Mouse (Mus musculus) lung, postnatal 25 days (tissue): ENCODE results near the gene Rbfox3.

Experiments
- DNase-seq: peaks from one replicate; pipeline ENCODE4 v3.0.0; 2022; ENCODE audit warnings: low spot score

Rbfox3 gene

DNA sequence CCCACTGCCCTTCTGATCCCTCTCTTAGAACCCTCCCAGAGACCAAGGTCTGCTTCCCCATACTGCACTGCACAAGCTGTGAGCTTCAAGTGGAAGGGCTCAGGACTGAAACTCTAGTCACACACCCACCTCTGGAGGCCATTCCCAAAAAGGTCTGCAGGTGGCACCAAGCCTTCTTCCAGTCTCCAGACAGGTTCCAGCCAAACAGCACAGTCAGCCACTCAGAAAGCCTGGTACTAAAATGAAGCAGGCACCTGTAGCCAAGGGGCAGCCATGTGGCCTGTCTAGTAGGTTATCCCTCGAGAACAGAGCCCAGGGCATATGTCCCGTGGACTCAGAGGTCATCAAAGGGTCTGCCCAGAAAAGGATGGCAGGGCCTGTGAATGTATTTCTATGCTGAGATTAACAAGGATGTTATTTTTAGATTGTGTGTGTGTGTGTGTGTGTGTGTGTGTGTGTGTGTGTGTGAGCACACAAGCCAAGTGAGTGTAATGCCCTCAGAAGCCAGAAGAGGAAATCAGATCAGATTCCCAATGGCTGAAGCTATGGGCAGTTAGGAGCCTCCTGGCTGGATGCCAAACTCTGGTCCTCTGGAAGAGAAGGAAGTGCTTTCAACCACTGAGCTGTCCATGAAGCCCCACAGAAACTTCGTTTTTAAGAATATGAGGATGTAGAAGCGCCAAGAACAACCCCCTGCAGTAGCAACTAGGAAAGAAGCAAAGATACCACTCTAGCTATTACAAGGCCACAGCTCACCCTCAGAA lies at the start of gene Rbfox3:
Gene Rbfox3 (minus strand): TSS at position 291 of the 764 bp plus-strand sequence.
- no peak for DNase-seq

DNA sequence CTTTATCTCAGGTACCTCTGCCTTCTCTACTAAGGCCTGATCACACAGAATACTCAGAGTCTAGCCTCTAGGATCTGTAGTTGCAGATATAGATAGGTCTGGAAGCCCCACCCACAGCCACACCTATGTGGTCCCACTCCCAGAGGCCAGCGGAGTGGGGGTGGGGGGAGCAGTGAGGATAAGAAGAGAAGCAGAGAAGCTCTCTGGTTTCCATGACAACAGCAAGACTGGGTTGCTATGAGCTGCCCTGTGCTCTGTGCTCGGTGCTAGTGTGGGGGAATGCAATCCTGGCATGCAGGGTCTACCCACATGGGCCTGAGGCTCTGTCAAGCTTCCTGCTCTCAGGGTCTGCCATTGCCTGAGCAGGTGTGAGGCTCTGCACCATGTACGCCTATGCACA lies 49.3 kb upstream of the Rbfox3 start:
- DNase-seq, result no peak

DNA sequence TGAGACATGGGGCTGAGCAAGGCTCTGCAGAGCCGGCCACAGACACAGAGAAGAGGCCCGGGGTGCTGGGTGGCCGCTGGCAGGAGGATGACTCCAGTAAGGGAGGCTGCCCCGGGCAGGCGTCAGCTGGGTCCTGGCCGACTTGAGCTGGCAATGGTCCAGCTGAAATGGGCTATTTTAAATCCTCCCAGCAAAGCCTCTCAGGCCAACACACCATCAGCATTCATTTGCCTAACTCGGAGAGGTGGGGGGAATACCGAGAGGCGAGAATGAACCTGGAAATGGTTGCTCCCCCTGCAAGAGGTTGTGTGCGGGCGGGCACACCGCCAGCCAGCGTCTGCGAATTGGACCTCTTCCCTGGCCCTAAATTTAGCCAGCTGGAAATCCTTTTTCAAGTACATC lies 45.7 kb upstream of the Rbfox3 start:
- DNase-seq, result no peak

DNA sequence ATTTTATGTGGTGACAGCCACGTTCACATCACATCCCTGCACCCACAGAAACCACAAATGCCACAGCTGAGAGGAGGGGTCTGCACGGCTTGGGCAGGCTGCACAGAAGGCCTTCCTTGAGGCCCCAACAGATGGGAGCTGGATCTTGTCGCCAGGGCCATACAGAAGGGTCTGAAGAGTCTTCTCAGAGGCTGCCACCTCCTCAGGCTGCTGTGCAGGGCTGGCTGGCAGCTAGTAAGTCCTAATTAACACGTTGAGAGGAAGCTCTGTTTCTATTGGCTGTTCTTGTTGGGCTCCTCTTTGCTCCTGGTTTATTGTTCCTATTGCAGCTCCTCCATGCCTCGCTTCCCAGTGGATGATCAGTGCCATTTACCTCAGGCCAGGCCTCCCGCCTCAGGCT lies 43.6 kb upstream of the Rbfox3 start:
- DNase-seq, result no peak

DNA sequence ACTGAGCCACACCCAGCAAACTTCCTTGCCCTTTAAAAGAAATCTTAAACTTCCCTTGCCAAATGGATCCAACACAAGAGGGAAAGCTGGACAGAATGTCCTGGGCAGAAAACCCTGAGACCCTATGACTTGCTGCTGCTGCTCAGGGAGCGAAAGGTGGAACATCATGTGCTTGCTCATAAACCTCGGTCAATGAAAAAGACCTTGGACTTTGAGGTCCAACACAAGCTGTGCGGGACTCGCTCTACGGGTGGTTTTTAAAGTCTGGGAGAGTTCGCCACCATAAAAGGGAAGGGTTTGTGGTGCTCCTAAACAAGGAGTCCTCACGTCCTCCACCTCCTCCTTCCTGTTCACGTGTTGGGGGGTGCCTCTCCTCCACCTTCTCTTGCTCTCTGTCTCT lies 34.5 kb upstream of the Rbfox3 start:
- DNase-seq, result no peak

DNA sequence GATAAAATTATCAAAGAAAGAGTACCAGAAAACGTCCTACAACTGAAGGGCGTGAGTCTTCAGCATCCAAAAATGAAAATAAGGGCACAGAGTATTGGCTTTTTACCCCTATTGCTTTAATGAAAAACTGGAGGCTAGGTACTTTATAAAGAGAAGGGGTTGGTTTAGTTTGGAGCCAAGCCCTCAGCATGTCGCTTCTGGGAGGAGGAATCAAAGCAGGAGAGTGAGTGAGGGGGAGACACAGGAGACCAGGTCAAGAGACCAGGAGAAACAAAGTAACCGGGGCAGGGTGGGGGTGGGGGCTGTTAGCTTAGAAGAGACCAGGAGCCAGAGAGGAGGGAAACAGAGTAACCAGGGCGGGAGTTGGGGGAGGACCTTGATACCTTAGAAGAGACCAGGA lies 29.9 kb upstream of the Rbfox3 start:
- no peak for DNase-seq

DNA sequence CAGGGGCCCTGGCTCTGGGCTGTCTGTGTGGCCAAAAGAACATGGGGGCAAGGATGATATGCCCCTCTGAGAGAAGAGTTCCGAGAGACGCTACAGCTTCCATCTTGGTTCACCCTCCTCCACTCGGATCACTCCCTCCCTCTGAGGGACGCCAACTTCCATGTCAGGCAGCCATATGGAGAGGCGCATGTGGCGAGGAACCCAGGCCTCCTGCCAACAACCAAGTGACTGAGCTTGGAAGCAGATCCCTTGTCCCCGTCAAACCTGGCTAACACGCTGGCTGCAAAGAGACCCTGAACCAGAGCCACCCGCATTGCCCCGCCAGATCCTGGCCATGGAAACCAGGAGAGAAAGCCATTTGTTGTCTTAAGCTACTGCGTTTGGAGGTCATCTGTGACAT lies 29.1 kb upstream of the Rbfox3 start:
- no peak for DNase-seq

DNA sequence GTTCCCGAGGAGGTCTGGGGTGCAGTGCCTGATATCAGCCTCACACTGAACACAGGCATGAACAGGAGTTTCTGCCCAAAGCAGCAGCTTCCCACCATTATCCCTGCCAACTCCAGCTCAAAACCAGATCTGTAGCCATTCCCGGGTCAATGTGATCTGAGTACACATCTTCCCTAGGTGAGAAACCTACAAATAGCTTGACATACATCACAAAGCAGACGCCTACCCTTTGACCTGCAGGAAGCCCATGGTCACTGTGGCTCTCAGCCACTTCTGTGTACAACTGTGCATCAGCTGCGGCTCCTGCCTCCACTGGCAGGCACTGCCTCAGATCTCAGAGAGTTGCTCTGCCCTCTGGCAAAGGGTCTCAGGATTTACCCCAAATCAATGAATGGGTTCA lies 28.3 kb upstream of the Rbfox3 start:
- DNase-seq, result no peak

DNA sequence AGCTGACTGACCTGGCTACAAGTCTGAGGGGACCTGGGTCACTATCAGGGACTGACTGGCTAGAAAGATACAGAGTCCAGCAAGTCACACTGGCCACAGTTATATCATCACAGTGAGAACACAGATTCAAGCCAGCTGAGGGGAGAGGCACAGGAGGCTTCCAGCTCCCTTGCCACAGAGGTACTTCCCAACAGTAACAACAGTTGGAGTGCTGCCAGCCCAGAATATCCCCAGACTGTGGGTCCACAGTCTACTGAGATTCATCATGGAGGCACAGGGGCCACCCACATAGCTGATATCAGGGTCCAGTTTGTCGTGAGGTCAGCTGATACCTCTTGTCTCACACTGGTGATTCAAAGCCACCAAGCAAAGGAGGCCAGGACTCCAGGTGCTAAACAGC lies 23.5 kb upstream of the Rbfox3 start:
- DNase-seq, result no peak

DNA sequence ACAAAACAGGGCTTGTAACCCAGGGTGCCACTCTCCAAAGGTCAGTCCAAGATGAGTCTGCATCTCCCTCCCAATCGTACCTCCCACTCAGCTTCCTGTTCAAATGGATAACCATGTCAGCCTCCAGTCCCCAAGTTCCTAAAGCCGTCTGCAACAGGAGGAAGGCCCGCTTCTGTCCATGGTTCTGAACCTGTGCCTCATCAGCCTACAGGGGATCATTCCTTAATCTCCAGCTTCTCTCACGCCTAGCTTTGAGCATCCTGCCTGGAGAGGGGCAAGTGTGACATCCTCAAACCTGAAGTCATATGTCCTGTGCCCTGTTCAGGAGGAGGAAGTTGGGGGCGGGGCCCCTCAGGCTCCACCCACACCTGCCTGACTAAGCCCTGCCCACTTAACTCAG lies 15.7 kb upstream of the Rbfox3 start:
- DNase-seq, result no peak

DNA sequence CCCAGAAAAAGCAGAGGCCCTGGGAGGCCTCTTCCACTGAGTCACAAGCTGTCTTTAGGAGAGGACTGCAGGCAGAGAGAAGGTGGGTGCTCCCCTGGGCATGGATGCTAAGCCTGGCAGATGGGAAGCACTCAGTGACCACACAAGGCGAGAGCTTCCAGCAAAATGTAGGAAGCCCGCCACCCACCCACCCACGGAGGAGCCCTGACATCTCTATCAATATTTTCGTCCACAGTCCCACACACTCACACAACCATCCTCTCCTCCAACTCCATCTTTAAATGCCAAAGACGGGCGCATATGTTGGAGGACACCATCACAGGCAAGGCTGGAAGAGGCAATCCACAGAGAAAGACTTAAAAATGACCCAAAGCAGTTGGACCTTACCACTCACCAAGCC lies 10.5 kb upstream of the Rbfox3 start:
- DNase-seq, result no peak

DNA sequence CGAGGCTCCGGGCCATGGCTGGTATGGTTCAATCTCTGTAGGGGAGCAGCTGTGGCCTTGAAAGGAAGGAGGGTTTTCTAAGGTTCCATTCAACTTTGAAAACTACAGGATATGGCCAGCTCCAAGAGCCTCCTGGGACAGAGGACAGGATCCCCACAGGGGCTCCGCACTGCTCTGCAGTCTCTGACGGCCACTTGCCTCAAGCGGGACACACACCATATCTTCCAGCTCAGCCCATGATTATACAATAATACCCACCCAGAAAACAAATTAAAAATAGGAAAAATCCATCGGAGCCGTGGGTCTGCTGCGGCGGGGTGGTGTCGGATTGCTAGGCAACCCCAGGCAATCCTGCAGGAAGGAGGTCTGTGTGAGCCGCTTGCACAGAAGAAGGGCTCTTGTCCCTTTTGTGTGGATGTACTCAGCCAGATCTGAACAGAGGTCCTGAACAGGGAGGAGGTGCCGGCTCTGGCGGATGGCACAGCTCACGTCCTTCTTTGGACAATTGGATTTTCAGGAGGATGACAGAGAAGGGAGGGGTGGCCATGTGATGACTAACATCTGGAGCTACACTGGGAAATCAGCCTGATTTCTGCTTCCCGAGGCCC lies 5.1 kb upstream of the Rbfox3 start:
- DNase-seq, result no peak

DNA sequence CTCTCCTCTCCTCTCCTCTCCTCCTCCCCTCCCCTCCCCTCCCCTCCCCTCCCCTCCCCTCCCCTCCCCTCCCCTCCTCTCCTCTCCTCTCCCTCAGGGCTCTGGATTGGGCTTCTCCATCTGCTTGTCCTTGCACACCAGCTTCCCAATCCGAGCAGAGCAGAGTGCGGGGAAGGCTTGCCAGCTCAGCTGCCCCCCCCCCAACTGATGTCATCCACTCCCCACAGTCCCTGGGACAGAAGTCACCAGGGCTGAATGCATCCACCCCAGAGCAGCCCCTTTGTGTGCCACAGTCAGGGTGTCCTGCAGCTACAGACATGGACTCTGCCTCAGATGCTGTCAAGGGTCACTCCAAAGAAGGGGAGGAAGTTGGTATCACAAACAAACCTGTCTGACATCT lies 4.5 kb upstream of the Rbfox3 start:
- DNase-seq, result no peak

DNA sequence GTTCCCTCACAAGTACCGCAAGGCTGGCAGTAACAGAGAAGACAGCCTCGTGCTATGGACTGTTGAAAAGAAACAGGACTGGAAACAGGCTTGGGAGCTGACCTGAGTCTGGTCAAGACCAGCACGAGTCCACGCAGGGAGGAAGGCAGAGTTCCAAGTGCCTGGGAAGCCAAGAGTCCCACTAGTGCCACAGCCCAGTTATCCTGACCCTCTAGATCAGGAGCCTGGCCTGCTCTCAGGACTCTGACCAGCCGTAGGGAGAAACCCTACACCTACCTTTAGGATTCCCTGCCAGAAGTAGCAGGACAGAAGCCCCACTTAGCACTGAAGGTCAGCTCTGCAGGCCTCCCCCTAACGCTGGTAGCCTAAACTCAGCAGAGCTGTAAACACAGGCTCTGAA lies 1.3 kb upstream of the Rbfox3 start:
- no peak for DNase-seq

DNA sequence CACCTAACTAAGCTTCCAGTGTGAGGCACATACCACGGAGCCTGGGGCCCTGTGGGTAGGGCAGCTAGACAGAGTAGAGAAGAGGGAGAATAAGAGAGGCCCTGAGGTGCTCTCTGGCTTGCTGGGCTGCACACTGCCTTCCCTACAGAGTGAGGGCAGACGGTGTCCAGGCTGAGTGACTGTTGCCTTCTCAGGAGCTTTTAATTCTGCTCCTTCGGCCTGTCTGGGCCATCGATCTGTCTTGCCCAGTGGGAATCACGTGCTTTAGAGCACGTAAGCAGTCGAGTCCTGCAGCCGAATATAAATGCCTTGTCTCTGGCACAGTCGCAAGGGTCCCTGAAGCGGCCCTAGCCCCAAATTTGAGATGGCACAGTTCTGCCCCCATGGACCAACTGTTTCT lies 641 bp downstream of the Rbfox3 start:
- DNase-seq, result no peak

DNA sequence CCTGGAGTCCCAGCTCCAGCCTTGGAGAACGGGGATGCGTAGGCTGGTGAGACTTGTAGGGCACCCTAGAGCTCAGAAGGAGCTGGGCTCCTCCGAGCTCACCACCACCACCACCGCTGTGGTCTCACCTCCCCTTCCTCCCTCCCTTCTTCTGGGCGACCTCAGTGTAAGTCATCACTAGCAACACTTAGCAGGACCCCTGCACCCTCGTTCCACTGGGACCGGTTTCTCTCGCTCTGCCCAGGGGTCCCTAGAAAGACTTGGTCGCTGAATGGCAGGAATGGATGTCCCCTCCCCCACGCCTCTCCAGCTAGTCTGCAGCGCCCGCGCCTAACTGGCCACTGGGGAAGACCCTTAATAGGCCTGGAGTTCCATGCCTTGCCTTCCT lies 1.6 kb downstream of the Rbfox3 start:
- DNase-seq, result no peak

DNA sequence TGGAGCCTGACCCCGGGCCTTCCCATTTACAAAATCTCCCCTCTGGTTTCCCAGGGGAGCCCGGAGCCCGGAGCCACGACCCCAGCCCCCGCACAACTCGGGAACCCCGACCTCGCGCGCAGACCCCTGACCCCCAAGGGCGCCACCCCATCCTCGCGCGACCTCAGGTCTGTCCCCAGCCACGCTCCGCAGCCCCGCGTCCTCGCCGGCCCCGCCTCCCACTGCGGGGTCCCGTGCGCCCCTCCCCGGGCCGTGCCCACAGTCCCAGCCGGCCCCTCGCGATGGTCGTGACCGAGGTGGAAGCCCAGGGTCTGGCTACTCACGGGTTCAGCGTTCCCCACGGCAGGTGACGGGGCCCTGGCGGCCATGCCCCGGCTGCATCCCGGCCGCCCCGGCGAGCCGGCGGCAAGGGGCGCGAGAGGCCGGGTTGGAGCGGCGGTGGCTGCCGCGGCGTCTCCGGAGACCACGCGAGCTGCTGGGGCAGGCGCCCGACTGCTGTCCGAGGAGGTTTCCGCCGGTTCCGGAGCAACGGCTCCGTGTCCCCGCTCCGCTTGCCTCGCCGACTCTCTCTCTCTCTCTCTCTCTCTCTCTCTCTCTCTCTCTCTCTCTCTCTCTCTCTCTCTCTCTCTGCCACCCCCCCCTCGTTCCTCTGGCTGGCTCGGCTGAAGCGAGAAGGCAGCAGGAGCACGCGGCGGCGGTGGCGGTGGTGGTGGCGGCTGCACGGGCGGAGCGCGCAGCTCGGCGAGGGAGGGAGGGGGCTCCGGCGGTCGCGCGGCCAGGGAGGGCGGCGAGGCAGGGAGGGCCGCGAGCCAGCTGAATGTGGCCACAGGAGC lies 2.2 kb downstream of the Rbfox3 start:
- DNase-seq, result no peak

DNA sequence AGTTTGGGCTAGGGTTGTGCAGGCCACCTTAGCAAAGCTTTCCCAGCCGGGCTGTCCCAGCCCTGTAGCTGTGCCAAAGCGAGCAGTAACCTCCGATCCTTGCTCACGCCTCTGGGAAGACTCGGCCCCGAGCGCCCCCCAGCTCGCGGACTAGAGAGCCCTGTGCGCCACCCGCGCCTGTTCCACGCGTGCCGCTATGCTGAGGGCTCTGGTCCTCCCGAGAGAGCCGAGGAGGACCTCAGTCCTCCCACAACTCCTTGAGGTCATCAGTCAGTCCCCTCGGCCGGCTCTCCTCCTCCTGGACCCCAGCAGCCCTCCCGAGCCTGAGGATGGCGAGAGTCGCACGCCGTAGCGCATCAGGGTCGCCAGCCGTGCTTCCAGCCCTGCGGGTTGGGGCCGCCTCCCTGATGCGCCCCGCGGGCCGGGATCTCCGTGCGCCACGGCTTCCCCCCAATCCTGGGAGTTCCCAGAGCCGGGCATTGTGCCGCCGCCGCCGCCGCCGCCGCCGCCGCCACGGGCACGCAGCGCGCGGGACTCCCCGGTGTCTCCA lies 2.9 kb downstream of the Rbfox3 start:
- DNase-seq, result no peak

DNA sequence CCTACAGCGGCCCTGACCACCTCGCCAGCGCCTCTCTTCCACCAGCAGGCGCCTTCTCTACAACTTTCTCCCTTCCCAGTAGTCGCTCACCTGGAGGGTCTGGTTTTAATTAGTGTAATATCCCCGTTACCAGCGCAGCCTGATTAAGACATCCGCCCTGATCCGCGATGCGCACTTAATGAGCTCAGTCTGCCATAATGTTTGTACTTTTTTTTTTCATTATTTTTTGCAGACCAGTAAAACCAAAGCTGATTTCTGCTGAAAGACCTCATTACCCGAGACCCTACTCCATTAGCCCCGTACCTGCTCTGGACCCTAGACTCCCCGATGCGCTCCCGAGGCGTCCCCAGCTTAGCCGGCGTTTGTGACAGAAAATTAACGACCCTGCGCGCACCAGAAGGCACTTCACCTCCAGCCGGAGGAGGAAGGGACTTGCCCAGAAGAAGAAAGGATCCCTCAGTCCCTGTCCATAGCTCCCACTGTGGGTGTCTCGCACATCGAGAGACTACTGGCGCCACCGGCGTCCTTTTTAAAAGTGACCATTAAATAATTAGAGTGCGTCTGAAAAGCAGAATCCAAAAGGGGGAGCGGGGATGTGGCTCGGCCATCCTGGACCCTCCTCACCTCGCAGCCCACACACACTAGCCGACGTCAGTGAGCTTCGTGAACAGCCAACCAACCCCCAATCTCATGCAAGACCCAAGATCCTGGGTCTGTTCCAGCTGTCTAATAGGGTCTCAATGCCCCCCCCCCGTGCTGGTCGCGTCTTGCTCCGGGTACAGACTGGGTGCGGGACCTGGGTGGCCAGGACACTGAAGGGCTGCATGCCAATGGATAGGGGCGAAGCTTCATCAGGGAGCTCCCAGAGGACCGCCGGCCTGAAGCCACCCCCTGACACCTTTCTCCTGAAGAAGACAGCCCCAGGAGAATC lies 3.7 kb downstream of the Rbfox3 start:
- DNase-seq, result no peak

DNA sequence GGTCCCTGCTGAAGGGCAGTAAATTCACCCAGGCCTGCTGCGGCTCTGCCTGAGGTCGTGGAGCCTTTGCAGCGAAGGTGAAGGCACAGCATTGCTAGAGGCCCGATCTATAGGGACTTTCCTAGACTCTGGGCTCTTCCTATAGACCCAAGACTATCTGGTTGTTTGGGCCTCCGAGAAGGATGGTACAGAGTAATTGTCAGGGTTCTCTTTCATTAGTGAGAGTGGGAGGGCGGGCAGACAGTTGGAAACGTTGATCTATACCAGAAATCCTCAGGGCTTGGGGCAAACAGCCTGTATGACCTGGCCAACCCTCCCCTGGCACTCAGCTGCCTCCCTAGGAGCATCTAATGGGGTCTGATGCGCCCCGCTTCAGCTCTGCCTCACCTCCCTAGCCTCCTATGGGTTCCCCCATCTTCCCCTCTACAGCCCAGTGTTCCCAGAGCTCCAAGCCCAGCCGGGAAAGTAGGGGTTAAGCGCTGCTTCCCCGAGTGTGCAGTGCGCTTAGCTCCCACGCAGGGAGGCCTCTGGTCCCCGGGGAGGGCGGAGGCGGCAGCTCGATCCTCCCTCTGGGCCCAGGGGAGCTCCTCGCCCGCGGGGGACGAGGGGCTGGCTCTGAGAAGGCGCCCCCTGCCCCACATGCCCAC lies 4.5 kb downstream of the Rbfox3 start:
- DNase-seq, result no peak

DNA sequence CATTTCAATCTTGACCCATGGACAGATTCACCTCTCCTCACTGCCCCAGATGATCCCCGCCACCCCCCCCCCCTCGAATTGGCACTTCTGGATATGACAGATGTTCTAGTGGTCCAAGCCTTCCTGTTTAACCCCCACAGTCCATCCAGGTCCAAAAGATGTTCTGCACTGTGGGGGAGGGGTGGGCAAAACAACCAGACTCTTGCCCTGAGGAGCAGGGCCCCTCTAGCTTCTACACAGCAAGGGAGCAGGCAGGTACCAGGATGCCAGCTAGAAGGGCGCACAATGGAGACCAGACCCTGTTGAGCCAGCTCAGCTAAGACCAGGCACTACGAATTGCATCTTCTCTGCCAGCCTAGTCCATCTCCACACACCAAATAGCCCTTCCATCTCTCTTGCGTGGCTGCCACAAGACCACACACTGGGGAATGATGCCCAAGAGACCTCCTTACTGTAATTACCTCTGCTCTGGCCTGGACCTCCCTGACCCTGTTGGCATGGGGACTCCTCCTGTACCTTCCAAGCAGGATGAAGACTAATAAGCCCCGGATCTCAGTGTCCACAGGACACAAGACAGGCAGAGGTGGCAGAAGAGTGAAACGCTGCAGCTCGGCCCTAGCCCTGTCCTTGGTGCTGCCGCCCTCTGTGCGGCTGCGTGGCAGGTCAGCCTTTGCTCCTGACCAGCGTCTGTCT lies 5.1 kb downstream of the Rbfox3 start:
- DNase-seq, result no peak
